Mouse (Mus musculus): ENCODE data around the gene Hmcn1. TPM values are rescaled to one million over a fixed set of nuclear protein-coding genes. Genes with fewer than 3 reads are reported as not detected.

The Hmcn1 gene
- polyA plus RNA-seq, 2 experiments = 35.3 to 80.4 TPM

- 27% methylated on average over 4 of the region's 4 CpGs for WGBS
- 0 out of 2 replicates have a peak, but pooled peaks have one; percentile 38 for ATAC-seq (ENCODE audit: low FRiP score, low read depth)
- peak; percentile 48 for DNase-seq (ENCODE audit: low spot score)
- Histone ChIP-seq H3K4me3 (replicated peaks; ENCODE audit: low read length) (no peak overlapping the region), H3K4me2 (replicated peaks; ENCODE audit: low read depth, low read length, severe bottlenecking) (no peak overlapping the region), H3K27me3 (ENCODE audit: control insufficient read depth, insufficient read depth, low read length) (no peaks in the 10 kb centered on the region), H3K27ac (replicated peaks; ENCODE audit: low read depth, low read length) (no peak overlapping the region), H3K9me3 (ENCODE audit: control insufficient read depth, low read length) (no peaks in the 10 kb centered on the region), H3K36me3 (ENCODE audit: control insufficient read depth, insufficient read depth, low read length) (no peaks in the 10 kb centered on the region), H3K9ac (ENCODE audit: low read depth, low read length, severe bottlenecking) (no peak overlapping the region), H3K4me1 (ENCODE audit: control insufficient read depth, insufficient read depth, low read length) (peaks cover 22% of the 10 kb centered on the region)
- no peak for TF ChIP-seq POLR2A (IDR thresholded peaks at IDR 0.05; ENCODE audit: borderline replicate concordance, extremely low read depth, insufficient read depth, insufficient read length)
Measured at GRCm38 (mm10) chr1:151007747-151008146, 14.5 kb upstream of the Hmcn1 start.

DNA sequence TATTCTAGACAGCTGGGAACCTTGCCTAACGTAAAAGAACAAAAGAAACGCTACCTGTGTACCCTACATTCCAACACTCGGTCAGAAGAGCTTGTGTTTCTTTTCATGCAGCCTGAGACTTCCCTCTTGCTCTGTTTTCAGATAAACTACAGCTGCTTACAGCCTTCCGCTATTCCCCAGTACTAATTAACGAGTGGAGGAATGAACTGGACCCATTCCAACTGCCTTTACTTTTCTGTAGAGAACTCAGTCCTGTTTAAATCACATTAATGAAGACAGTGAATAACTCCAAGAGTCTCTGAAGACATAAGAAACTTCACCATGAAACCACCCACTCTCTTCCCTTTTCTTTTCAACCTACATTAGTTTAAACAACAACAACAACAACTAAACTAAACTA, 10.8 kb upstream of the Hmcn1 start:
- ATAC-seq (ENCODE audit: low FRiP score, low read depth) = no peak
- DNase-seq (ENCODE audit: low spot score) = no peak
- Histone ChIP-seq H3K9ac (ENCODE audit: low read depth, low read length, severe bottlenecking) (no peak overlapping the region), H3K36me3 (ENCODE audit: control insufficient read depth, insufficient read depth, low read length) (no peaks in the 10 kb centered on the region), H3K27me3 (ENCODE audit: control insufficient read depth, insufficient read depth, low read length) (no peaks in the 10 kb centered on the region), H3K27ac (replicated peaks; ENCODE audit: low read depth, low read length) (no peak overlapping the region), H3K4me2 (replicated peaks; ENCODE audit: low read depth, low read length, severe bottlenecking) (no peak overlapping the region), H3K4me3 (replicated peaks; ENCODE audit: low read length) (no peak overlapping the region), H3K9me3 (ENCODE audit: control insufficient read depth, low read length) (no peaks in the 10 kb centered on the region), H3K4me1 (ENCODE audit: control insufficient read depth, insufficient read depth, low read length) (peaks cover 26% of the 10 kb centered on the region)
- 29% methylated on average over 5 of the region's 5 CpGs for WGBS
- TF ChIP-seq POLR2A (IDR thresholded peaks at IDR 0.05; ENCODE audit: borderline replicate concordance, extremely low read depth, insufficient read depth, insufficient read length) = no peak

DNA sequence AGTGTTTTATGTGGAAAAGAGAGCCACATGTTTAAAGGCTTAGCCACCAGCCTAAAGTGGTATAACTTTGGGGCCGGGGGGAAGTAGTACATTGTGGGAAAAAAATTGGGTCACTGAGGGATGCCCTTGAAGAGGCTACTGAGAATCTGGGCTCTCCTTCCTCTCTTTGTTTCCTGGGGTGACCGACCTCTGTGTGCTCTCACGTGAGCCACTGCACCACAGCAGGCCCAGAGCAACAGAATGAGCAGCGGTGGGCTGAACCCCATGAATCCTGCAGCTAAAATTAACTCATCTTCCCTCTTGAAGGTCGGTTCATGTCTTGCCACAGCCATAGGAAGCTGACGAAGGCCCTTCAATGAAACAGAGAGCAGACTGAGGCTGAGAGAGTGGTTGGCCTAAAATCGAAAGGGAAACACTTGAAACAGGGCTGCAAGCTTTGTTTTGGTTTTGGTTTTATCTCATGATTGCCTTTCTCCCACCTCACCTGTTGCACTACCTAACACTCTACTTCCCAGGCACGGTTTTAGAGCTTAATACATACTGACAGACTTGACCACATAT, 8.7 kb upstream of the Hmcn1 start:
- WGBS = 74% methylated on average over 8 of the region's 8 CpGs
- no peaks in the 10 kb centered on the region for H3K36me3 ChIP-seq (ENCODE audit: control insufficient read depth, insufficient read depth, low read length)
- H3K4me2 ChIP-seq (replicated peaks; ENCODE audit: low read depth, low read length, severe bottlenecking) = no peak overlapping the region
- no peak overlapping the region for H3K27ac ChIP-seq (replicated peaks; ENCODE audit: low read depth, low read length)
- H3K4me3 ChIP-seq (replicated peaks; ENCODE audit: low read length) = no peak overlapping the region
- H3K9me3 ChIP-seq (ENCODE audit: control insufficient read depth, low read length) = no peaks in the 10 kb centered on the region
- DNase-seq (ENCODE audit: low spot score) = no peak
- H3K27me3 ChIP-seq (ENCODE audit: control insufficient read depth, insufficient read depth, low read length) = no peaks in the 10 kb centered on the region
- H3K4me1 ChIP-seq (ENCODE audit: control insufficient read depth, insufficient read depth, low read length) = peaks cover 18% of the 10 kb centered on the region
- TF ChIP-seq POLR2A (IDR thresholded peaks at IDR 0.05; ENCODE audit: borderline replicate concordance, extremely low read depth, insufficient read depth, insufficient read length) = no peak
- H3K9ac ChIP-seq (ENCODE audit: low read depth, low read length, severe bottlenecking) = no peak overlapping the region
- ATAC-seq (ENCODE audit: low FRiP score, low read depth) = no peak

- H3K9me3 ChIP-seq (ENCODE audit: control insufficient read depth, low read length) = no peaks in the 10 kb centered on the region
- no peaks in the 10 kb centered on the region for H3K27me3 ChIP-seq (ENCODE audit: control insufficient read depth, insufficient read depth, low read length)
- no peak overlapping the region for H3K27ac ChIP-seq (replicated peaks; ENCODE audit: low read depth, low read length)
- H3K4me3 ChIP-seq (replicated peaks; ENCODE audit: low read length) = no peak overlapping the region
- peaks cover 14% of the 10 kb centered on the region for H3K4me1 ChIP-seq (ENCODE audit: control insufficient read depth, insufficient read depth, low read length)
- no peak overlapping the region for H3K4me2 ChIP-seq (replicated peaks; ENCODE audit: low read depth, low read length, severe bottlenecking)
- H3K36me3 ChIP-seq (ENCODE audit: control insufficient read depth, insufficient read depth, low read length) = no peaks in the 10 kb centered on the region
- no peak for DNase-seq (ENCODE audit: low spot score)
- H3K9ac ChIP-seq (ENCODE audit: low read depth, low read length, severe bottlenecking) = no peak overlapping the region
- WGBS = 65% methylated on average over 13 of the region's 13 CpGs
- TF ChIP-seq POLR2A (IDR thresholded peaks at IDR 0.05; ENCODE audit: borderline replicate concordance, extremely low read depth, insufficient read depth, insufficient read length) = no peak
- no peak for ATAC-seq (ENCODE audit: low FRiP score, low read depth)
Measured at GRCm38 (mm10) chr1:151000714-151001113, 7.5 kb upstream of the Hmcn1 start.

DNA sequence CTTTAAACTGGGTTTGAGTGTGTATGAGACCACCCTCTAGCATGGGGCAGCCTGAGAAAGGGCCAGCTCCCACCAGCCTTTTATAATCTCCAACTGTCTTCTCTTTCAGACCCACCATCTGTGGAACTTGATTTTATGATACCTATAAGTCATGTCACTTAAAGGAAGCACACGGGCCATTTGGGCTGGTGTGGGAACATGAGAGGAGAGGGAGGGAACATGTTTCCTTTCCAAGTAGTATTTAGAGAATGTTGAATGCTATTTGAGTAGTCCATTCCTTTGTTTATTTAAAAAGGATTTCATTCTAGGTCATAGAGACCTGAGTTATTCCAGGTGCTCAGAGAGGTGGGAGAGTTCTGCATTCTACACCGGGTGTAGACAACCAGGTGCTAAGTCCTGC, 1.4 kb upstream of the Hmcn1 start:
- ATAC-seq (ENCODE audit: low FRiP score, low read depth) (no peak), DNase-seq (ENCODE audit: low spot score) (no peak)
- Histone ChIP-seq H3K27ac (replicated peaks; ENCODE audit: low read depth, low read length) (no peak overlapping the region), H3K9me3 (ENCODE audit: control insufficient read depth, low read length) (no peaks in the 10 kb centered on the region), H3K9ac (ENCODE audit: low read depth, low read length, severe bottlenecking) (no peak overlapping the region), H3K4me3 (replicated peaks; ENCODE audit: low read length) (no peak overlapping the region), H3K27me3 (ENCODE audit: control insufficient read depth, insufficient read depth, low read length) (no peaks in the 10 kb centered on the region), H3K4me1 (ENCODE audit: control insufficient read depth, insufficient read depth, low read length) (peaks cover 24% of the 10 kb centered on the region), H3K36me3 (ENCODE audit: control insufficient read depth, insufficient read depth, low read length) (no peaks in the 10 kb centered on the region), H3K4me2 (replicated peaks; ENCODE audit: low read depth, low read length, severe bottlenecking) (no peak overlapping the region)
- no peak for TF ChIP-seq POLR2A (IDR thresholded peaks at IDR 0.05; ENCODE audit: borderline replicate concordance, extremely low read depth, insufficient read depth, insufficient read length)
- WGBS = 5% methylated on average over 2 of the region's 2 CpGs
